Mouse (Mus musculus): ENCODE results near the gene Pdcd1lg2. TPM values are rescaled to one million over a fixed set of nuclear protein-coding genes. Genes with fewer than 3 reads are reported as not detected.

The Pdcd1lg2 gene
- polyA plus RNA-seq, 1 experiment from 2014 or later: not detected

- Histone ChIP-seq H3K4me1 (replicated peaks; ENCODE audit: insufficient read depth, low read length) (no peaks in the 10 kb centered on the region), H3K27me3 (ENCODE audit: insufficient read depth, low read length) (no peaks in the 10 kb centered on the region), H3K4me3 (replicated peaks; ENCODE audit: low read depth, low read length) (no peak overlapping the region), H3K36me3 (ENCODE audit: insufficient read depth, low read length) (no peaks in the 10 kb centered on the region), H3K9me3 (replicated peaks; ENCODE audit: low read length) (no peaks in the 10 kb centered on the region), H3K27ac (no peak overlapping the region), H3K9ac (ENCODE audit: low read depth, low read length) (no peak overlapping the region), H3K4me2 (ENCODE audit: low read length) (no peak overlapping the region)
- TF ChIP-seq CTCF (IDR thresholded peaks at IDR 0.05; ENCODE audit: low read depth): no peak
- ATAC-seq (replicated peaks; ENCODE audit: low FRiP score, low read depth) (no peak), DNase-seq (ENCODE audit: low spot score) (no peak)
- 82% methylated on average over 5 of the region's 5 CpGs for WGBS
Observed at GRCm38 (mm10) chr19:29482148-29482547, 71.4 kb downstream of the Pdcd1lg2 start.

GRCm38 (mm10) chr19:29482637-29483036 lies 71.9 kb downstream of the Pdcd1lg2 start:
- Histone ChIP-seq H3K27me3 (ENCODE audit: insufficient read depth, low read length) (no peaks in the 10 kb centered on the region), H3K9ac (ENCODE audit: low read depth, low read length) (no peak overlapping the region), H3K4me2 (ENCODE audit: low read length) (no peak overlapping the region), H3K27ac (no peak overlapping the region), H3K36me3 (ENCODE audit: insufficient read depth, low read length) (no peaks in the 10 kb centered on the region), H3K4me3 (replicated peaks; ENCODE audit: low read depth, low read length) (no peak overlapping the region), H3K4me1 (replicated peaks; ENCODE audit: insufficient read depth, low read length) (no peaks in the 10 kb centered on the region), H3K9me3 (replicated peaks; ENCODE audit: low read length) (no peaks in the 10 kb centered on the region)
- DNase-seq (ENCODE audit: low spot score) (no peak), ATAC-seq (replicated peaks; ENCODE audit: low FRiP score, low read depth) (no peak)
- no peak for TF ChIP-seq CTCF (IDR thresholded peaks at IDR 0.05; ENCODE audit: low read depth)
- WGBS: 67% methylated on average over 3 of the region's 3 CpGs

DNA sequence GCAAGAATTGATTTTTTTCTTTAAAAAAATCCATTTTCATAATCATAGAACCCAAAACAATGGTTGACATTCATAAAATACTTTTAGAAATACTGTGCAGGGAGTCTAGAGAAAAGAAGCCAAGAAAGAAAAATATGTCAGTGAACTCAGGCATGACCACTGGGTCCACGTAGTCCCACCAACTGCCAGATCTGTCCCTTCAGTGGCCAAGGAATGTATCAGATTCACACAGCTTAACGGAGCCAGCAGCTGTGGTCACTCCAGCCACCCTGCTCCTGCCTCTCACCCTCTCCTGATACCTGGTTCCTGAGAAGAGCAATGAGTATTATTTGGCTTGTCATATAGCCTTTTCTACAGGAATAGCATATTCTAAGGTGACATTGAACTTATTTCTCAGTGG lies 72.7 kb downstream of the Pdcd1lg2 start:
- no peaks in the 10 kb centered on the region for H3K27me3 ChIP-seq (ENCODE audit: insufficient read depth, low read length)
- TF ChIP-seq CTCF (IDR thresholded peaks at IDR 0.05; ENCODE audit: low read depth): no peak
- no peaks in the 10 kb centered on the region for H3K9me3 ChIP-seq (replicated peaks; ENCODE audit: low read length)
- no peak overlapping the region for H3K4me2 ChIP-seq (ENCODE audit: low read length)
- WGBS: 35% methylated on average over 2 of the region's 2 CpGs
- H3K4me1 ChIP-seq (replicated peaks; ENCODE audit: insufficient read depth, low read length): no peaks in the 10 kb centered on the region
- no peaks in the 10 kb centered on the region for H3K36me3 ChIP-seq (ENCODE audit: insufficient read depth, low read length)
- DNase-seq (ENCODE audit: low spot score) (peak; percentile 21), ATAC-seq (replicated peaks; ENCODE audit: low FRiP score, low read depth) (no peak; the same call in 1 of the 2 replicates)
- H3K4me3 ChIP-seq (replicated peaks; ENCODE audit: low read depth, low read length): no peak overlapping the region
- no peak overlapping the region for H3K9ac ChIP-seq (ENCODE audit: low read depth, low read length)
- H3K27ac ChIP-seq: no peak overlapping the region

- no peak overlapping the region for H3K27ac ChIP-seq
- H3K9ac ChIP-seq (ENCODE audit: low read depth, low read length): no peak overlapping the region
- H3K36me3 ChIP-seq (ENCODE audit: insufficient read depth, low read length): no peaks in the 10 kb centered on the region
- no peak overlapping the region for H3K4me3 ChIP-seq (replicated peaks; ENCODE audit: low read depth, low read length)
- DNase-seq (ENCODE audit: low spot score) (no peak), ATAC-seq (replicated peaks; ENCODE audit: low FRiP score, low read depth) (no peak)
- no peak for TF ChIP-seq CTCF (IDR thresholded peaks at IDR 0.05; ENCODE audit: low read depth)
- no peaks in the 10 kb centered on the region for H3K27me3 ChIP-seq (ENCODE audit: insufficient read depth, low read length)
- no peaks in the 10 kb centered on the region for H3K9me3 ChIP-seq (replicated peaks; ENCODE audit: low read length)
- H3K4me1 ChIP-seq (replicated peaks; ENCODE audit: insufficient read depth, low read length): no peaks in the 10 kb centered on the region
- H3K4me2 ChIP-seq (ENCODE audit: low read length): no peak overlapping the region
- 48% methylated on average over 2 of the region's 2 CpGs for WGBS
Observed at GRCm38 (mm10) chr19:29484537-29484936, 73.8 kb downstream of the Pdcd1lg2 start.

GRCm38 (mm10) chr19:29485257-29485948 lies 74.7 kb downstream of the Pdcd1lg2 start:
- WGBS: 87% methylated on average over 3 of the region's 3 CpGs
- no peaks in the 10 kb centered on the region for H3K36me3 ChIP-seq (ENCODE audit: insufficient read depth, low read length)
- DNase-seq (ENCODE audit: low spot score): no peak

GRCm38 (mm10) chr19:29486545-29487206 lies 76.0 kb downstream of the Pdcd1lg2 start:
- ATAC-seq (replicated peaks; ENCODE audit: low FRiP score, low read depth): no peak

More at GRCm38 (mm10) chr19:29485257-29485948, 74.7 kb downstream of the Pdcd1lg2 start:
- H3K9me3 ChIP-seq (replicated peaks; ENCODE audit: low read length): no peaks in the 10 kb centered on the region
- no peaks in the 10 kb centered on the region for H3K4me1 ChIP-seq (replicated peaks; ENCODE audit: insufficient read depth, low read length)
- no peak overlapping the region for H3K4me3 ChIP-seq (replicated peaks; ENCODE audit: low read depth, low read length)
- H3K9ac ChIP-seq (ENCODE audit: low read depth, low read length): no peak overlapping the region
- H3K4me2 ChIP-seq (ENCODE audit: low read length): no peak overlapping the region
- TF ChIP-seq CTCF (IDR thresholded peaks at IDR 0.05; ENCODE audit: low read depth): no peak
- H3K27ac ChIP-seq: no peak overlapping the region
- H3K27me3 ChIP-seq (ENCODE audit: insufficient read depth, low read length): no peaks in the 10 kb centered on the region
- no peak for ATAC-seq (replicated peaks; ENCODE audit: low FRiP score, low read depth)

More at GRCm38 (mm10) chr19:29486545-29487206, 76.0 kb downstream of the Pdcd1lg2 start:
- no peak for TF ChIP-seq CTCF (IDR thresholded peaks at IDR 0.05; ENCODE audit: low read depth)
- no peaks in the 10 kb centered on the region for H3K4me1 ChIP-seq (replicated peaks; ENCODE audit: insufficient read depth, low read length)
- H3K4me2 ChIP-seq (ENCODE audit: low read length): no peak overlapping the region
- H3K9me3 ChIP-seq (replicated peaks; ENCODE audit: low read length): no peaks in the 10 kb centered on the region
- H3K27me3 ChIP-seq (ENCODE audit: insufficient read depth, low read length): no peaks in the 10 kb centered on the region
- DNase-seq (ENCODE audit: low spot score): no peak
- no peak overlapping the region for H3K27ac ChIP-seq
- 74% methylated on average over 7 of the region's 7 CpGs for WGBS
- no peak overlapping the region for H3K4me3 ChIP-seq (replicated peaks; ENCODE audit: low read depth, low read length)
- no peak overlapping the region for H3K9ac ChIP-seq (ENCODE audit: low read depth, low read length)
- H3K36me3 ChIP-seq (ENCODE audit: insufficient read depth, low read length): no peaks in the 10 kb centered on the region

Data from kidney, postnatal 0 days (tissue).